Mouse (Mus musculus) spleen, adult 2 months (tissue): ENCODE measurements at regions not wholly inside any gene's neighbourhood (a gene's known extent, or its start where the extent isn't known, plus 50 kb on each side); places are given as distances from the start of the nearest gene placed in this dataset.

Experiments used
- CTCF ChIP-seq: fragments of 200-500 bp; IDR thresholded peaks from 2 replicates; pipeline ENCODE4 v1.5.1; 2011; ENCODE audit warnings: mild to moderate bottlenecking, inconsistent platforms; ENCODE audit not compliant: insufficient read depth, insufficient read length, insufficient replicate concordance; ENCODE audit errors: extremely low read depth
- POLR2A ChIP-seq: fragments of 200-500 bp; IDR thresholded peaks from 2 replicates; pipeline ENCODE4 v1.6.1; 2011; ENCODE audit warnings: low read depth, low read length, inconsistent platforms

DNA sequence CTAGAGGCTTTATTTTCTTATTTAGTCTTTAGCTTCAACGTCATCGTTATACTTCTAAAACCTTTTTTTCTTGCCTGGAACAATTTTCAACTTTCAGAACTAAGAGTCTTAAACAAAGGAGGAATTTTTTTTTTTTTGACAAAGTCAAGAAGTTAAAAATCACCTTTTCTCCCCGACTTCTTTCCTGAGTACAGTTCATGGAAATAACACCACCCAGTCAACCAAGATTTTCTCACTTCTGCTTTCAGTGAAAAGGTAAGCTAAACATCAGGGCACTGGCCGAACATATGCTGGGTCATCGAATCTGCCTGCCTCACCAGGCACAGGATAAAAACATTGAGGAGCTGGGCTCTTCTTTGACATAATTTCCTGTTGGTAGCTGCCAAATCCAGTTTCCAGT lies 277.4 kb upstream of the Actbl2 start:
- no peak for TF ChIP-seq CTCF
- no peak for TF ChIP-seq POLR2A
